Mouse (Mus musculus) gonadal fat pad, adult 2 months (tissue): ENCODE results near the gene Tmc4. TPM values are rescaled to one million over a fixed set of nuclear protein-coding genes. Genes with fewer than 3 reads are reported as not detected.
"Not testable (repeated sequence)": the region's sequence is repeated elsewhere in the genome, so short reads cannot be mapped to it uniquely, and the experiment has no call there.

ENCODE experiments used
- DNase-seq: peaks from one replicate; pipeline ENCODE4 v3.0.0-alpha.2; 2012; ENCODE audit warnings: low read depth
- polyA plus RNA-seq: library from polyadenylated mRNA; depleted of rRNA; stranded (reverse); fragments of >200 nt; gene quantifications from 2 replicates; pipeline ENCODE4 v1.2.3, GENCODE M21; 2012; rRNA removed

Gene Tmc4
- polyA plus RNA-seq = 91.0 and 95.0 TPM in 2 replicates

DNA sequence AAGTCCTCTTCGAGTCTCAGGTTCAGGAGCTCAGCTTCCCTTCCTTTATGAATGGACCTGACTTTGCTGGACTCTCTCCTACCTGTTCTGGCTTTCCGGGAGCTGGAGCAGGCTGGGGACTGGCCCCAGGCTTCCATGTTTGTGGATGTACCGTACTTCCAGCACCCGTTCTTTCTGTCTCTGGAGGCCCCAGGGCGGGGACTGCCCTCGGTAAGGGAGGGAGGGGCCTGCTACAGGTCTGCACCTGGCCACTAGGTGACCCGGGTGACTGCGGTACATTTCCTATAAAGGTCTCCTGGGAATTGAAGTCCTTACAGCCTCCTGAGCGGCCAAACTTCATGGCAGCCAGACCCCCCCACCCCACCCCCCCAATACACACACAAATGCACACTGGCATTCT, at the start of gene Tmc4:
Tmc4 (minus strand) TSS at position 212 of the 400 bp plus-strand sequence.
- no peak for DNase-seq

DNA sequence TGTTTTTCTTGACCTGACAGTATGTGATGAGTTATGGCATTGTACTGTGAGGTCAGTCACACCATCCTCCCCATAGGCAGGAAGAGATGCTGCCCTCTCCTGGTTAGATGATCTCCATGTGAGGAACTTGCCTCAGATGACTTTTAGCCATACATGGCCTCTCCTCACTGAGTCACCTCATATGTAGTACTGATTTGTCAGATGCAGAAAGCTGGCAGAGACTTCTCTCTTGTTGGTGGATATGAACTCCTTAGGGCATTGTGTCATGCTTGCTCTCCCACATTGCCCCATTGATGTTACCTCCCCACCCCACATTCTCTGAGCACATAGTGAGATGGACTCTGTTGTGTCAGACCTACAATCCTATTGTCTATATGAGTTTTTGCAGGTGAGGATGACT, 48.1 kb upstream of the Tmc4 start:
- not testable (repeated sequence) for DNase-seq

DNA sequence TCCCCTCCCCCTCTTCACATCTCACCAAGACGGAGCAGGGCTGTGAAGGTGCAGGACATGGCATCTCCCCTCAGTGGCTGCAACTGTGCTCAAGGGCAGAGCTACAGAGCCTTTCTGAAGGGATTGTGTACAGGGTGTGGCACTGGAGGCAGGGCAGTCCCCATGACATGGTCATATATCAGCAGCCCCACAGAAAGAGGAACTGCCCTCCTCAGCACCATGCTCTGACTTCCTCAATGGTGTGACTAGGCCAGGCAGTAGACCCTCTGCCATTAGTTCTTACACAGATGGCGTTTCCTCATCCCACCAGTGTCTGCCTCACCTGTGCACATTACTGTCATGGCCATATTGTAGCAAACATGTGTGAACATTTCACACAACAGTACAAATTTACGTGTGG, 42.9 kb upstream of the Tmc4 start, which contains the start of gene Pirb:
Pirb (minus strand) TSS at position 124 of the 400 bp plus-strand sequence.
- DNase-seq = not testable (repeated sequence)

DNA sequence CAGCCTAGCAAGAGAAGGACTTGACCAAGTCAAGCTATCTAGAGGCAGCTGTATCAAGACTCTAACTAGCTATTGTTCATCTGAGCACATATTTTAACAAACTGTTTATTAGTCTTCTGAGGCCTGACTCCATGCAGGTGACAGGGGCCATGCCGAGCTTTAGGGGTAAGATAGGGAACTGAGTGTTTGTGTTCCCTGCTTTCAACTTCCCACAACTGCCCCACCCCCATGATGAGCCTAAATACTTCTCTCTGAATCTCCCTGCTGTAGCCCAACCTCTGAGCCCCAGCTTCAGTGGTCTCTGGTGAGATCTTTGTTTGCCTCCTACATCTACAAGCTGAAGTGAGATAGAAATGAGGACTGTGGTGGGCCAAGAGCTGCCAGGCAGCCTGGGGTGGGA, 37.9 kb upstream of the Tmc4 start:
- DNase-seq = no peak

DNA sequence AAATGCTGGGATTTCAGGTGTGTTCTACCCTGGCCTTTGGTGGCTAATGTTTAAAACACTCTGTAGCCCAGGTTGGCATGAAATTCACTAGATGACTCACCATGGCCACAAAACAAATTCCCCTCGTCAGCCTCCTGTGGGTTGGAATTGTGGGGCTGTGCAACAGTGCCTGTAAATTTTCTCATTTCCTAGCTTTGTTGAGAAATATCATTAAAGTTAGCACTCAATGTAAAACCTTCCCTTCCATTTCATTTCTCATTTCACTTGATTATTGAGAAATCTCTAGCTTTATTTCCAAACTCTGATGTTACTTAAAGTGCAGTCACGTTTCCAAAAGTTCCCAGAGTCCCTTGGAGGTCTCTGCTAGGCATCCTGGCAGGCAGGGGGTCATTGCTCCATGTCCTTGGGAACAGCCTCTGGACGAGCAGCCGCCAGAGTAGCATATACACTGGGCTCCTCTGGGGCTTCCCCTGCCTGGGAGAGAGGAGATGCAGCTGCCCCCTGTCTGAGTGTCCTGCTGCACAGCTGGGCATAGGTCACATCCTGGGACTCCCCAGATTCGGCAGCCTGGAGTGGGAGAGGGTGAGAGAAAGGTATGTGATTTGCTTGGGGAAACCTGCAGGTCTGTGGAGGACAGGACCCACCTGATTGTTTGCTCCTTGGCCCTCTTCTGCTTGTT, 35.0 kb upstream of the Tmc4 start:
- no peak for DNase-seq

DNA sequence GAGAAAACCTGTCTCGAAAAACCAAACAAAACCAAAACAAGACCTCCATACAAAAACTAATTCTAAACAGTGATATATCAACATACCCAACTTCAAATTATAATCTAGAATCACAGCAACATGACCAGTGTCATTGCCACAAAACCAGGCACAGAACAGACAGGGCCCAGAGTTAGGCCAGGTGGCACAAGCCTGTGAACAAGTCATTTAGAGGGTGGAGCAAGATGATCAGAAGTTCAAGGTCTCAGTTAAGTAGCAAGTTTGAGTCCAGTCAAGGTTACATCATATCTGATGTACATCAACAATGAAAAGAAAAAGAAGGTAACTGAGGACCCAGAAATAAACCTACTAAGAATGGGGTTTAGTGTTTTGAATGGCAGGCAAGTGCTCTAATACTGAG, 31.6 kb upstream of the Tmc4 start:
- no peak for DNase-seq

DNA sequence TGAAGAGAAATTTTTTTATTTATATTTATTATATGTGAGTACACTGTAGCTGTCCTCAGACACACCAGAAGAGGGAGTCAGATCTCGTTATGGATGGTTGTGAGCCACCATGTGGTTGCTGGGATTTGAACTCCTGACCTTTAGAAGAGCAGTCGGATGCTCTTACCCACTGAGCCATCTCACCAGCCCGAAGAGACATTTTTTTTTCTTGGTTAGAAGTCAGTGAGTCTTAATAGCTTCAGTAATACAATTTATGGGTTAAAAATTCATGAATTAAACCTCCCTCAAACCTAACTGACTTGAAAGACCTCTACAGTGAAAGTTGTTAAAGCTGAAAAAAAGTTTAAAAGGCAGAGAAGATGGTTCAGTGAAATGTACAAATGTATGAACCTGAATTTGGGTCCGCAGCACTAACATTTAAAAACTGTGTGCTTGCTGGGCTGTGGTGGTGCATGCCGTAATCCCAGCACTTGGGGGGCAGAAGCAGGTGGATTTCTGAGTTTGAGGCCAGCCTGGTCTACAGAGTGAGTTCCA, 31.2 kb upstream of the Tmc4 start:
- DNase-seq = not testable (repeated sequence)

DNA sequence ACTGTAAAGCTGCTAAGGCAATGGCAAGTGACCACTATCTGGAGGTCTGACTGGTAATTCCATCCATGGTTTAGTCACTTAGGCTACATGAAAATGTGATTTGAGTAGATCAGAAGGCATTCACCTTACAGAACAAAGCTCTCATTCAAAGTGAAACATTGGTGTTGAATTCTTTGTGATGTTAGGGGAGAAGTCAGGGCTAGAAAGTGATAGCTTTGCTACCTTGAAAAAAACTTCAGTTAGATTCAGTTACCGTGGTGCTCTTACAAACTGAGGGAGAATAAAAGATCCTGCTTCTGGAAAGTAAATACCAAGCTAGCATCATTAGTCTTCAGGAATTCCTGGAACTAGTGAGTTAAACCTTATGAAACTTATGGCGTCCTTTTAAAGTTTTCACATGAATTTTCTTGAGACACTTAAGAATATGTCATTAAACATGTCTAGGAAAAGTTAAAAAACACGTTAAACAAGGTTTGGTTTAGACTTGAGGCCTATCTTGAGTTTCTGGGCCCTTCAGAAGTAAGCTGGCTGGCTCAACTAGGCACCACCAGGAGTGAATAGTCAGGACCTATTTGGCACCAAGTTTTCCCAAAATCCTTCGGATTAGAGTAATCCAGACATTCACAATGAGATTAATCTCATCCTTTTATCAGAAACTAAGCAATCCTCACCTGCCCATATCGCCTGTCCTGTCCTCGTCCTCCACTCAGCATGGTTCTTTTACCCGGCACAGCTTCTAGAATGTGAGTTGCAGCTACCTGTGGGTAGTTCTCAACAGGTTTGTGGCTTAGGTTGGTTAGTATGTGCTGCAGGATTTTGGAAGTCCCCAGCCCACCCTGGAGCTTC, 30.4 kb upstream of the Tmc4 start:
- DNase-seq = no peak

DNA sequence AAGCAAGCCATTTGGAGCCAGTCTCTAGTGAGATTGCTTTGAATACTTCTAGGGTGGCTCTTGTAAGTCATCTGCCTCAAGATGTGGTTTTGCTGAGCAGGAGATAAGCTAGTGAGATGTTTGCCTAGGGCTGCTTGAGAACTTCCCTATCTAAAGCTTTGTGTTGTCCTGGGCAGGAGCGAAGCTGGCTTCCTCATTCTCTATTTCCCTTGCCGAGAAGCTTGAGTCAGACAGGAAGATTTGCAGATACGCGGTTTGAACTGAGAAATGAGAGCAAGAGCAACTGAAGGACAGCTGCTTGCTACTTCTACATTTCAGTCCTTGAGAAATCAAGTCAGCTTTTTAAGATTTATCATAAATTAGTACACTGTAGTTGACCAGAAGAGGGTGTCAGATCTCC, 29.7 kb upstream of the Tmc4 start:
- DNase-seq = no peak

DNA sequence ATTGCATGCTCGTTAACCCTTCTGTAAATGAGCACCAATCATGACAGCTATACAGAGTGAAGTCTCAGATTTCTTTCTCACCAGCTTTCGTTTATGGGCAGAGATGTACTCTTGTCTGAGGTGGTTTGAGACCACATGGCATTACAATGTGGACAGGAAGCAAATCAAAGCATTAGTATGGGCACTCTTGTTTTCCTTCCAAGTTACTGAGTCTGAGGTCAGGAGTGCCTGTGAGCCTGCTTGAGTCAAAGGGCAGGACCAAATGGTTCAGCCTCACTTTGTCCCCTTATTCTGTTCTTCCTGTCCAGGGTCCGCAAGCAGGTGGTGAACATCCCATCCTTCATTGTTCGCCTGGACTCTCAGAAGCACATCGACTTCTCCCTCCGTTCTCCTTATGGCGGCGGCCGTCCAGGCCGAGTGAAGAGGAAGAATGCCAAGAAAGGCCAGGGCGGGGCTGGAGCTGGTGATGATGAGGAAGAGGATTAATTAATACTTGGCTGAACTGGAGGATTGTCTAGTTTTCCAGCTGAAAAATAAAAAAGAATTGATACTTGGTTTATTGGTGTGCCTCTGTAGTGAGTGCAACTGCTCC, 29.1 kb upstream of the Tmc4 start:
- no peak for DNase-seq

DNA sequence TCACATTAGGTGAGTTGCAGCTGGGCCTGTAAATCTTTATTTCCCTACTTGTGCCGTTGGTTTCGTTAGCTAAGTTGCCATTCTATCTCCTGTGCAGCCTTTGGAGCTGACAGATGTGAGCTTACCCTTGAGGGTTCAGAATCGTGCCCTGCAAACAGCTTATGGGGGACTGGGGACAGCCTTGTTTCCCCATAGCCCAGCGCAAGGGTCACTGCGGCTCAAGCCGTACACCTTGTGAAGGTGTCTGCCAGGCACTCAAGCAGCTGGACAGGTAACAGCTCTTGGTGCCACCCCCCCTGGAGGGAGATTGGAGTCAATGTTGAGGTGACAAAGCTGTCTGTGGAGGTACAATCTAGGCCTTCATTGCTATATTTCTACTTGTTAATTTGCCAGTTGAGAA, 28.6 kb upstream of the Tmc4 start:
- no peak for DNase-seq

DNA sequence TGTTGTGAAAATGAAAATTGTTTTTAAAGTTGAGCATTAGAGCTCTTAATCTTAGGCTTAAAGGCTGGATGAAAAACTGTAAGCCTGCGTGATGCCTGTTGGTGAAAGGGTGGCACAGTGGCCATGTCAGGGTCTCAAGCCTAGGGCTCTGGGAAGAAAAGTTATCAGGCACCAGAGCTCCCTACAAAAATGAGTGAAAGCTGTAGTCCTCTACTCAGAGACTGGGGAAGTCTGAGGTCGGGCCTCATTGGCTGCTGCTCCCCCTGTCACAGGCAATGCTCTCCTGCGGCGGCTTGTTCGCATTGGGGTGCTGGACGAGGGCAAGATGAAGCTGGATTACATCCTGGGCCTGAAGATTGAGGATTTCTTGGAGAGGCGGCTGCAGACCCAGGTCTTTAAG, 28.1 kb upstream of the Tmc4 start:
- not testable (repeated sequence) for DNase-seq

DNA sequence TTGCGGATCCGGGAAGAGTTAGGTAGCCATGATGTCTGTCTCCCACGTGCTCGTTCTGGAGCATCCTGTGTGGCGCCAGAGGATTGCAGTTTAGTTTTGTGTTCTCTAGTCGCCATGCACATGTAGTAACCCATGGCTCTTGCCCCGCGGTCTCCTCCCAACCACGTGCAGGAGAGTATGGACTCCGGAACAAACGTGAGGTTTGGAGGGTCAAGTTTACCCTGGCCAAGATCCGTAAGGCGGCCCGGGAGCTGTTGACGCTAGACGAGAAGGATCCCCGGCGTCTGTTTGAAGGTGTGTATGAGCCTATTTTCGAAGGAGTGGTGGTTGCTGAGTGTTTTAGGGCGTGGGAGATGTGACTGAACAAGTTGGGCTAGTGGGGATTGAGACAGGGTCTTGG, 27.1 kb upstream of the Tmc4 start:
- no peak for DNase-seq

DNA sequence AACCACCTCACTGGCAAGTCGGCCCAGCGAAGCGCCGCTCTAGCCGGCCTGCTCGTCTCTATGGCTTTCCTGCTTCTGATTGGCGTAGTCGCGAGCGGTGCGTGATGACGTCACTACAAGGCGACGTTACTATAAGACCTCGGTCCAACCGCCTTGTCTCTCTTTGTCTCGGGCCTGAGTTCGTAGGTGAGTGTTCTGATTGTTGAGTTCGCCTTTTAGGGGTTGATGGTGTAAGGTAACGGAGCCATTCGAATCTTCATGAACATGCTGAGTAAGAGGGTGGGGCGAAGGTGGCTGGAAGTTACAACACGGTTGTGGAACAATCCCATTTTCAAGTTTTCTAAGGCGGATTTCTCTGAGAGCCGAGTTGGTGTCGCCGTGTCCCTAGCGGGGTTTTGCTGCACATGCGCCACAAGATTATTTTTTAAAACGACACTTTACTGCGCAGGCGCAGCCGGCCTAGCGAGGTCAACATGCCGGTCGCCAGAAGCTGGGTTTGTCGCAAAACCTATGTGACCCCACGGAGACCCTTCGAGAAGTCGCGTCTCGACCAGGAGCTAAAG, 26.6 kb upstream of the Tmc4 start, which contains the start of gene Rps9:
Rps9 (plus strand) TSS at position 115 of the 563 bp plus-strand sequence.
- DNase-seq = peak; percentile 78

DNA sequence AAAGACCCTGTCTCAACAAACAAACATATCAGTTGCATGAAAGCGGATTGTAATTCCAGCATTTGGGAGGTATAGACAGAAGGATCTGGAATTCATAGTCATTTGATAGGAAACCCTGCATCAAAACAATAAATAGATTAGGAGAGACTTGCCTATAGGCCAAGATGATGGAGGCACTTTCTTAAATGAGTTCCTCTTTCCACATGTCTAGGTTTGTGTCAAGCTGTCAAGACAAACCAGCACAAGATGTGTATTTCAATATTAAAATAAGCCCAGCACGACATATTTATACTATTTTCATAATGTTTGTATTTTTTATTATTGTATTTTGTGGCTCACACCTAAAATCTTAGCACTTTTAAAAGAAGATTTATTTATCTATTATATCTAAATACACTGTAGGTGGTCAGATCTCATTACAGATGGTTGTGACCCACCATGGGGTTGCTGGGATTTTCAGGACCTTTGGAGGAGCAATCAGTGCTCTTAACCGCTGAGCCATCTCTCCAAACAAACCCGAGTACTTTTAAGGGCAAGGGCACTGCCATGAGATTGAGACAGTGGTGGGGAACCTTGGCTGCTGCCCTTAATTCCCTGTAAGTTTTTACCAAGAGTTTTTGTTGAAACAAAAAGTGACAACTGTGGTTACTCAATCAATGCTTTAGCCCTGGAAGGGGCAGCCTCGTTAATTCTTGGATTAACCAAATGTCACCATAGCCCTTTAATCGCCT, 26.0 kb upstream of the Tmc4 start:
- DNase-seq = no peak

DNA sequence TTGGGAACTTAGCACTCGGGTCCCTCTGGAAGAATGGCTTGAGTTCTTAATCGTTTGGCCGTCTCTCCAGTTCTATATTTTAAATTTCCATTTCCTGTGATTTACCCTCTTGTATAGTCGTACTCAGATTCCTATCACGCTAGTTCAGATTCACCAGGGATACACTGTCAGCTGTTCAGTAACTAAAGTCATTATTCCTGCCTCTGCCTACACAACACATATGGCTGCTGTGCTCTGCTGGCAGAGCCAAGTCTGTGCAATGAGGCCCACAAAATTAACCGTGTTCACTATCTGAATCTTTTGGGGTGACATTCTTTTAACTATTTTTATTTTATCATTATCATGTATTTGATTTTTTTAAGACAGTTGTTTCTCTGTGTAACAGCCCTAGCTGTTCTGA, 21.1 kb upstream of the Tmc4 start:
- no peak for DNase-seq

DNA sequence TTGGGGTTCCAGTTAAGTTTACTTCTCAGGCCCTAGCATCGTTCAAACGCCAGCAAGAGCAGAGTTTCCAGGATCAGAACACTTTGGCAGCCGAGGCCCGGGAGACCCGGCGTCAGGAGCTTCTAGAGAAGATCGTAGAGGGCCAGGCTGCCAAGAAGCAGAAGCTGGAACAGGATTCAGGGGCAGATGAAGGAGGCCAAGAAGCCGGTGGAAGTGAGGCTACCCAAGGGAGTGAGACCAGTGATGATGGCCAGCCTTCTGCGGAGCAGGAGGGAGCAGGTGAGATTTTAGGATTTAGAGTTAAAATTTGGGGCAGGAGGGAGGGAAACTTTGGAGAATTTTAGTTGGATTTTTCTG, 17.6 kb upstream of the Tmc4 start:
- DNase-seq = not testable (repeated sequence)

DNA sequence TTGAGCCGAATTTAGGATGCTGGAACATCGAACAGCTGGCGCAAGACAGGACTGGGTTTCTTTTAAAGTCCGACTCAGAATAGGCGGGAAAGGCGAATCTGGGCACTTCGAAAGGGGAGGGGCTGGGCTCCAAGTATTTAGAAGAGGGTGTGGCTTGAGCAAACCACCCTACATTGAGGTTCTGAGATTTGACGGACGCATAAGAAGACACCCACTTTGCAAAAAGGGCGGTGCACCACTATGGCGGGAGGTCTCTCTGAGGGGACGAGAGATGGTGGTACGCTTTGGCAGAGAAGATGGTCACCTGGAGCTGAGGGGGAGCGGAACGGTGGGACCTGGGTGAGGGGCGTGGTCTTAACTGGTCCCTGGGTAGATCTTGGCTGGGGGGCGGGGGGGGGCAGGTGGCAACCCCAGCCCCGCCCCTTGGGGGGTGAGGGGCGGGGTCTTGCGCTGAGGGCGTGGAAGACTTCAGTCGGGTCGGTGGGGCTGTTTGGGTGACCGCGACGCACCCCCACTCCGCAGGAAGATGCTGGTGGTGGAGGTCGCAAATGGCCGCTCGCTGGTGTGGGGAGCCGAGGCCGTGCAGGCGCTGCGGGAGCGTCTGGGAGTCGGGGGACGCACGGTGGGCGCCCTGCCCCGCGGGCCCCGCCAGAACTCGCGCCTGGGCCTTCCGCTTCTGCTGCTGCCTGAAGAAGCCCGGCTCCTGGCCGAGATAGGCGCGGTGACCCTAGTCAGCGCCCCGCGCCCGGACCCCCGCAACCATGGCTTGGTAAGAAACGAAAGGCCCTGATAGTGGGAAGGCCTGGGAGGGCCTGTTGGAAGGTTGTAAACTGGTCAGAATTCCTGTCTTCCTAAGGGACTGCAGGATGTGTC, 17.0 kb upstream of the Tmc4 start:
- DNase-seq = peak; percentile 68

DNA sequence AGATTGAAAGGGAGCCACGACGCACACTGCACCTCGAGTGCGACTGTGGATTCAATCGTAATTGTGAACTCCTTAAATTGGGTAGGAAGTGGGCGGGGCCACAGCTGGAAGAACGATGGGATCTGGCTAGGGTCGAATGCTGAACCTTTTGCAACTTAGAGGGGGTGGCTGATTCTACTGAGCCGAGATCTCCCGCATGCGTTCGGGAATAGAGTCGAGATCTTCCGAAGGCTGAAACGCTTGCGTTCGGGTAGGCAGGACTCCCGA, 16.4 kb upstream of the Tmc4 start:
- DNase-seq = no peak

DNA sequence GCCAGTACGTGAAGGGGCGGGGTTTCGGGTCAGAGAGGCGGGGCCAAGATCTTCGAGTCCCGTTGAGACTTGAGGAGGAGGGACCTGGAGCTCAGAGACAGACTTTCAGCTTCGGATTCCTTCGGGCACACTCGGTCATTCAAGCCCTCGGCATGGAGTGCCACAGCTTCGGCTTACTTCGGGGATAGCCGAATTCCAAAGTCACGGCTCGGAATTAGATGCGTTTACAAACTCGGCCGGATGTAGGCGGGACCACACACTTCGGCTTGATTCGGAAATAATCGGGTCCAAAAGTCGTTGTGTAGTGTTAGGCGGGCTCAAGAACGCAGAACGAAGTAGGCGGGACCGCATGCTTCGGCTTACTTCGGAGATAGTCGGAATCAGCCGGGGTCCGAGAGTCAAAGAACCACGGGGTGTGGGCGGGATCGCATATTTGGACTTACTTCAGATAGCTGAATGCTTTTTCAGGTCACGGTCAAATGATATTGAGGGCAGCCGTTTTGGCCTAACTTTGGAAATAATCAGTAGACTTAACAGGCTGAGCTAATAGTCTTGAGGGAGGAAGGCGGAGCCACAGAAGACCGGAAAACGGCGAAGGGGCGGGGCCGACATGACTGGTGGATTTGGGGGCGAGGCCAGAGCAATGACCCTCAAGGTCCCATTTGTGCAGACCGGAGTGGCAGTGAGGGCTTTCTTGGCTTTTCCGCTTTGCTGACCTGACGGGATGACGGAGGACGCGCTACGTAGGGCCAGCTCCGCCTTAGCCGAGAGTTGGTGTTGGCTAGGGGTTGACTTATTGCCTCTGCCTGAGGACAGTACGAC, 15.8 kb upstream of the Tmc4 start, which contains the start of gene Mboat7:
Mboat7 (minus strand) TSS at position 537 of the 822 bp plus-strand sequence.
- peak; percentile 94 for DNase-seq
